Mouse (Mus musculus) intestine, postnatal 0 days (tissue): ENCODE measurements around the gene Fam13a. TPM values are rescaled to one million over a fixed set of nuclear protein-coding genes. Genes with fewer than 3 reads are reported as not detected.

Experiments
- ATAC-seq: fragments of 200-750 bp; cut with Nextera tagmentation; 2 replicates; pipeline ENCODE4 v1.8.0; 2017; ENCODE audit warnings: mild to moderate bottlenecking, moderate TSS enrichment, moderate library complexity
- H3K27ac ChIP-seq: fragments of 300-500 bp; sonication (generic); 2 replicates; pipeline ENCODE4 v1.5.1; 2014; ENCODE audit warnings: mild to moderate bottlenecking, low read depth, low read length, moderate library complexity
- H3K27me3 ChIP-seq: fragments of 300-500 bp; sonication (generic); replicated peaks from 2 replicates; pipeline ENCODE4 v1.6.1; 2014; ENCODE audit warnings: low read length, mixed read lengths; ENCODE audit not compliant: control insufficient read depth, insufficient read depth
- H3K36me3 ChIP-seq: fragments of 300-500 bp; sonication (generic); 2 replicates; pipeline ENCODE4 v1.6.1; 2014; ENCODE audit warnings: mild to moderate bottlenecking, moderate library complexity; ENCODE audit not compliant: control insufficient read depth, insufficient read depth
- H3K4me1 ChIP-seq: fragments of 300-500 bp; sonication (generic); replicated peaks from 2 replicates; pipeline ENCODE4 v1.6.1; 2014; ENCODE audit warnings: antibody characterized with exemption, low read length, mixed read lengths; ENCODE audit not compliant: control insufficient read depth, insufficient read depth
- H3K4me2 ChIP-seq: fragments of 300-500 bp; sonication (generic); replicated peaks from 2 replicates; pipeline ENCODE4 v1.6.1; 2014; ENCODE audit warnings: low read depth, mild to moderate bottlenecking, moderate library complexity
- H3K4me3 ChIP-seq: fragments of 300-500 bp; sonication (generic); 2 replicates; pipeline ENCODE4 v1.5.1; 2014; ENCODE audit warnings: low read depth, low read length
- H3K9ac ChIP-seq: fragments of 300-500 bp; sonication (generic); 2 replicates; pipeline ENCODE4 v1.6.1; 2014; ENCODE audit warnings: mild to moderate bottlenecking, low read depth, low read length
- H3K9me3 ChIP-seq: fragments of 300-500 bp; sonication (generic); 2 replicates; pipeline ENCODE4 v1.6.1; 2016; ENCODE audit warnings: mixed run types; ENCODE audit not compliant: control insufficient read depth
- CTCF ChIP-seq: sonication (generic); IDR thresholded peaks from 2 replicates; pipeline ENCODE4 v1.5.1; 2016; ENCODE audit warnings: low read depth, mild to moderate bottlenecking, control low read depth, antibody characterized with exemption, moderate library complexity
- WGBS: fragments of 180-500 bp; shearing (Covaris S2); extraction: QIAGEN DNeasy Blood & Tissue Kit; methylation state at CpG from one replicate; pipeline ENCODE4 v1.1.7; 2014; 5-methylcytosine and 5-hydroxymethylcytosine counted together
- polyA plus RNA-seq: library from polyadenylated mRNA; unstranded; fragments of >200 nt; fragmentation: Nextera tagmentation; extraction: Ambion mirVana; gene quantifications from 2 replicates; pipeline ENCODE4 v1.2.1, GENCODE M21; 2015

The Fam13a gene
- polyA plus RNA-seq, 1 experiment from 2014 or later, result 57.0 TPM

DNA sequence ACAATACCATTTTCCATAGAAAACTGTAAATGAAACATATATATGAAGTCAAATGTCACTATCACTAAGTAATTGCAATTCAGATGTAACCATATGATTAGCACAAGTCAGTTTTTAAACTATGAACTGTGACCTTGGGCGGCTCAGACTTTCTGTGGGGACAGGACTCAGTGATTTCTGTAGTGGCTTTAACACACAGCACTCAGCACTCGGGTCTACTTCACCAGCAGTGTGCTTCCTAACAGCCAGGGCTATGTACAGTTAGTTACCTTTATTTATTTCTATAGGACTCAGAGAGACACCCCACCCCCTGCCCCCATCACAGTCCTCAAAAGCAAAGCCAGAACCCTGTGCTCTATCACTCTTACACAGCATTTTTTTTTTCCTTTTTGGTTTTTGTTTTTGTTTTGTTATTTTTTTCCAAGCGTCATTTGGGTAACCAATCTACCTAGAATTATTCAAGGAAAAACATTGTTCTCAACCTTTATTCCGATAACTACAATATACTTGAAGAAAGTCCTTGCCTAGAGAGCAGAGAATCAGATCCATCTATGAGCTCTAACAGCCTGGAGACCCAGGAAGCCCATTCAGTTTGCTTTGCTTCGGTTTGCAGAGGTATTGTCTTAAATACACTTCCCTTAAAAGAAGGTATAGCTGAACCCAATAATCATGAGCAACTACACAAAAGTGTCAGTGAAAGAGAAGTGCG, 740 bp downstream of the Fam13a start:
- Histone ChIP-seq H3K27me3 (no peaks in the 10 kb centered on the region), H3K27ac (peak overlapping the region; percentile 41), H3K9me3 (no peaks in the 10 kb centered on the region), H3K9ac (peak overlapping the region; percentile 52), H3K4me3 (peak overlapping the region; percentile 52), H3K36me3 (no peaks in the 10 kb centered on the region), H3K4me2 (peak overlapping the region; percentile 72), H3K4me1 (0 out of 2 replicates have a peak, but pooled peaks cover 4% of the 10 kb centered on the region)
- 30% methylated on average over 6 of the region's 6 CpGs for WGBS
- no peak for TF ChIP-seq CTCF
- no peak for ATAC-seq

DNA sequence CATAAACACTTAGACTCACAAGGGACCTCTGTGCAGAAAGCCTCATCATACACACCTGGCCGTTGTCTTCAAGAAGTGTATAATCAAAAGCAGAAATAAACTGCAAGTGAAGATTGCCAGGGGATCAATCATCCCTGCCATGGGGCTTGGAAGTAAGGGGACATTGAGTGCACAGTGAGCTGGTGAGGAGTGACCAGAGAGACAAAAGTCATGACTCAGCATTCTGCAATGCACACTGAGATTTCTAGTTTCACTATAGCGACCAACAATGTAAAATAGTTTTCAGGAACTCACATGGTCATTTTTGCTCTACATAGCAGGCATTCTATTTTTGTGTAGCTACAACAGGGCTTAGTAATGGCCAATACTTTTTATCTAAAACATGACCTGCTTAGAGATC, 1.7 kb downstream of the Fam13a start:
- H3K27ac ChIP-seq, result 0 out of 2 replicates have a peak overlapping the region, but pooled peaks have one; percentile 31
- H3K4me3 ChIP-seq, result peak overlapping the region; percentile 18
- 52% methylated on average over 2 of the region's 2 CpGs for WGBS
- H3K9ac ChIP-seq, result no peak overlapping the region
- no peak for TF ChIP-seq CTCF
- no peaks in the 10 kb centered on the region for H3K27me3 ChIP-seq
- H3K9me3 ChIP-seq, result no peaks in the 10 kb centered on the region
- H3K4me1 ChIP-seq, result 0 out of 2 replicates have a peak, but pooled peaks cover 4% of the 10 kb centered on the region
- H3K4me2 ChIP-seq, result peak overlapping the region; percentile 72
- no peaks in the 10 kb centered on the region for H3K36me3 ChIP-seq
- ATAC-seq, result no peak

DNA sequence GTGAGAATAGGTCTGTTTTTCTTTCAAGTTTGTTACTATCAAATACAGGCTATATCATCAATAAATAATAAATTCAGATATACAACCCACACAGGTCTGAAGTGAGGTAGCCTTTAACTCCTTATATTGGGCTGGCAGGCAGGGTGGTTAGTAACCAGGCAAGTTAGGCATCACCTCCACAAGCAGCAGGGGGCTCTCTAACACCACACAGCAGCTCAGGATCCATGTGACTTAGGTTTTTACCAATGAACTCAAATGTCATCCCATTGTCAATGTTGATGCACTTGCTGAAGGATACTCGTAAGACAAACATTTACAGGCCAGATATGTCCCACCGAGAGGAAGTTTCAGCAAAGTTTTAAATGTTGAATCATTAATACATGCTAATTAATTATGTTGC, 4.0 kb downstream of the Fam13a start:
- no peaks in the 10 kb centered on the region for H3K27me3 ChIP-seq
- peak; percentile 86 for TF ChIP-seq CTCF
- no peak overlapping the region for H3K4me3 ChIP-seq
- H3K9me3 ChIP-seq, result no peaks in the 10 kb centered on the region
- no peak overlapping the region for H3K4me2 ChIP-seq
- H3K27ac ChIP-seq, result no peak overlapping the region
- H3K36me3 ChIP-seq, result no peaks in the 10 kb centered on the region
- H3K9ac ChIP-seq, result no peak overlapping the region
- ATAC-seq, result no peak
- WGBS, result 79% methylated on average over 2 of the region's 2 CpGs
- H3K4me1 ChIP-seq, result 0 out of 2 replicates have a peak, but pooled peaks cover 4% of the 10 kb centered on the region

DNA sequence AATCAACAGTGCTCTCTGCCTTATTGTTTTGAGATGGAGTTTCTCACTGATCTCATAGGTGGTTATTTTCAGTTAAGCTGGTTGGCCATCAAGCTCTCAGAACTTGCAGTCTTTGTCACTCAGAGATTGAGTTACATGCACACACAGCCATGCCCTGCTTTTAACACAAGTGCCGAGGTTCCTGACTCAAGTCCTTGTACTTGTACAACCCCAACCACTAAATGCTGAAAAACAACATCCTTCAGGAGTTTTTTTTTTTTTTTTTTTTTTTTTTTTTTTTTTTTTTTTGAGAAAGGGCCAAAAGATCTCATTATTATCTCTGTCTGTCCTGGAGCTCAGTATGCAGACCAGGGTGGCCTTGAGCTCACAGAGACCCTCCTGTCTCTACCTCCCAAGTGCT, 4.5 kb downstream of the Fam13a start:
- WGBS, result 63% methylated on average over 1 of the region's 1 CpGs

DNA sequence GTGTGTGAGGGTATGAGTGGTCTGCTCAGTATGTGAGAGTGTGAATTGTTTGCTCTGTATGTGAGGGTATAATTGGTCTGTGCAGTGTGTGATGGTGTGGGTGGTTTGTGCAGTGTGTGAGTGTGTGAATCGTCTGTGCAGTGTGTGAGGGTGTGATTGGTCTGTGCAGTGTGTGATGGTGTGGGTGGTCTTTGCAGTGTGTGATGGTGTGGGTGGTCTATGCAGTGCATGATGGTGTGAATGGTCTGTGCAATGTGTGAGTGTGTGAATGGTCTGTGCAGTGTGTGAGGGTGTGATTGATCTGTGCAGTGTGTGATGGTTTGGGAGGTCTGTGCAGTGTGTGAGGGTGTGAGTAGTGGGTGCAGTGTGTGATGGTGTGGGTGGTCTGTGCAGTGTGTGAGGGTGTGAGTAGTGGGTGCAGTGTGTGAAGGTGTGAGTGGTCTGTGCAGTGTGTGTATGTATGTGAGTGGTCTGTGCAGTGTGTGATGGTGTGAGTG, 8.0 kb downstream of the Fam13a start:
- H3K4me1 ChIP-seq, result no peaks in the 10 kb centered on the region
- no peaks in the 10 kb centered on the region for H3K9me3 ChIP-seq
- no peak overlapping the region for H3K4me2 ChIP-seq
- no peaks in the 10 kb centered on the region for H3K36me3 ChIP-seq
- 73% methylated on average over 1 of the region's 1 CpGs for WGBS
- no peak overlapping the region for H3K4me3 ChIP-seq
- H3K27ac ChIP-seq, result no peak overlapping the region
- no peak for ATAC-seq
- H3K9ac ChIP-seq, result no peak overlapping the region
- no peak for TF ChIP-seq CTCF
- H3K27me3 ChIP-seq, result no peaks in the 10 kb centered on the region

More for the DNA sequence above, 4.5 kb downstream of the Fam13a start:
- Histone ChIP-seq H3K36me3 (no peaks in the 10 kb centered on the region), H3K27ac (no peak overlapping the region), H3K4me1 (0 out of 2 replicates have a peak, but pooled peaks cover 4% of the 10 kb centered on the region), H3K9me3 (no peaks in the 10 kb centered on the region), H3K9ac (no peak overlapping the region), H3K27me3 (no peaks in the 10 kb centered on the region), H3K4me3 (no peak overlapping the region), H3K4me2 (no peak overlapping the region)
- no peak for ATAC-seq
- TF ChIP-seq CTCF, result no peak

DNA sequence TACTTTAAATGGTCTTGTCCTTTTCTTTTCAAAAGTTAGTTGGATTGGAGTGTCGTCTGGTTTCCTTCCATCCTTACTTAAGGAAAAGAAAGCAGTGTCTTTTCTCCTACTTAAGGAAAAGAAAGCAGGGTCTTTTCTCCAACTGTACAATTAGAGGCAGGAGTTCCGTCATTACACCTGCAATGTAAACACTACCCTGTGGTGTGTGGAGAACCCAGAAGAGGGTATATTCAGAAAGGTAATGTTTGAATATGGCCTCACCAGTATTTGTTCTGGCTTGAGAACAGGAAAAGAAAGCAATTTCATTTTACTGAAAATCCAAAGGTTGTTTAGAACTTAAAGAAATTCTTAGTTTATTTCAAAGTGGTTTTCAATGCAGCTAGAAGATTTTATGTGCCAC, 9.6 kb downstream of the Fam13a start:
- Histone ChIP-seq H3K9ac (no peak overlapping the region), H3K27ac (no peak overlapping the region), H3K4me2 (no peak overlapping the region), H3K4me1 (no peaks in the 10 kb centered on the region), H3K4me3 (no peak overlapping the region), H3K9me3 (no peaks in the 10 kb centered on the region), H3K27me3 (no peaks in the 10 kb centered on the region), H3K36me3 (no peaks in the 10 kb centered on the region)
- WGBS, result 48% methylated on average over 2 of the region's 2 CpGs
- TF ChIP-seq CTCF, result no peak
- ATAC-seq, result peak; percentile 56; the same call in 1 of the 2 replicates
